Mouse (Mus musculus) brain, embryonic 14.5 days (tissue): Measurements from ENCODE around the gene Oog1. TPM values are rescaled to one million over a fixed set of nuclear protein-coding genes. Genes with fewer than 3 reads are reported as not detected.
"Not testable (repeated sequence)": the region's sequence is repeated elsewhere in the genome, so short reads cannot be mapped to it uniquely, and the experiment has no call there.

Source experiments
- DNase-seq: peaks from one replicate; pipeline ENCODE4 v3.0.0-alpha.2; 2011; ENCODE audit warnings: low read depth
- polyA plus RNA-seq: library from polyadenylated mRNA; depleted of rRNA; stranded (reverse); fragments of >200 nt; gene quantifications from 2 replicates; pipeline ENCODE4 v1.2.3, GENCODE M21; 2012; rRNA removed

Gene Oog1
- not detected in 2 replicates for polyA plus RNA-seq

DNA sequence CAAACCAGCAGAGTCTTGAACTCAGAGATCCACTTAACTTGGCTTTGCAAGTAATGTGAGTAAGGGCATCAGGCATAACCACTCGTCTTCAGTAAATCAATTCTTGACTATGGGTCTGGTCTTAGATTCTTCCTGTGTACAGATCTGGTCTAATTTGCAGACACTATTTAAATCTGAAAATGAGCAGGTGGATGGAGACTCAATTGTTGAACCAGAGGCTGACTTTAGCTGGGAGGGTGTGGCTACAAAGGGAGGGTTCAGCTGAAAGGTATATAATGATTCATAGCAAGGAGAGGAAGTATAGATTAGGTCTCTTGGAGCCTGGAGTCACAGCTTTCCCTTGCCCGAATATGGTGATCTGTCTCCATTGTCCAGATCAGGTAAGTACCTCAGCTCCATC lies at the start of gene Oog1:
TSS of gene Oog1 (plus strand) at position 301 of the 400 bp plus-strand sequence.
- not testable (repeated sequence) for DNase-seq

DNA sequence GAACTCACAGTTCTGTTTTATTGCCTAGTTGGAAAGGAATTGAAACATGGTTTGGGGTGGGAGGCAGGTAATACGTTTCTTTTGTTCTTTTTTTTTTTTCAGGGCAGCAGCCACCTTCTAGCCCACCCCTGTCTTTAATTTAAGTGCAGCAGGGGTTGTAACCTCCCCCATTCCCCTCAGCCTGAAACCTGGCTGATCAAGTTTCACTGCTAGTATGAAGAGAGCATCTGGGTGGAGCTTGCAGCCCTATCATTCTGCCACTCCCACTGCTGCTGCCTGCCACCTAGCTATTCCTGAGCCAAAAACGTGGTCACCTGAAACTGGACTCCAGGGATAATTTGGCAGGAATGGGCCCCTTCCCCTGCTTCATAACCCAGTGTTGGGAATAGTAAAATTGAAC lies 1.1 kb upstream of the Oog1 start:
- DNase-seq: not testable (repeated sequence)

DNA sequence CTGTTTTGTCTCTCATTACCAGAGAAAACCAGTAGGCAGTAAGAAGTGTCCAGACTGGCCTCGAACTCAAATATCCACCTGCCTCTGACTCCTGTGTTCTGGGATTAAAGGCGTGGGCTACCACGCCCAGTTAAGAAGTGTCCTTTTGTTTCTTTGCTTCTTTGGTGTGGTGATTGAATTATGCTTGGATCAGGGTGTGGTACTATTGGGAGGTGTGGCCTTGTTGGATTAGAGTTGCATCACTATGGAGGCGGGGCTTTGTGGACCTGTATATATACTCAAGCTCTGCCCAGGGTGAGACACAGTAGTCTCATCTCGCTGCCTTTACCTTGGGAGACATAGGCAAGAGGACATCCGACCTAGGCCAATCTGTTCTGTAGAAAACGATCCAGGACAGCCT lies 16.1 kb downstream of the Oog1 start, which contains the start of gene Gm4027:
TSS of gene Gm4027 (plus strand) at position 301 of the 400 bp plus-strand sequence.
- not testable (repeated sequence) for DNase-seq

DNA sequence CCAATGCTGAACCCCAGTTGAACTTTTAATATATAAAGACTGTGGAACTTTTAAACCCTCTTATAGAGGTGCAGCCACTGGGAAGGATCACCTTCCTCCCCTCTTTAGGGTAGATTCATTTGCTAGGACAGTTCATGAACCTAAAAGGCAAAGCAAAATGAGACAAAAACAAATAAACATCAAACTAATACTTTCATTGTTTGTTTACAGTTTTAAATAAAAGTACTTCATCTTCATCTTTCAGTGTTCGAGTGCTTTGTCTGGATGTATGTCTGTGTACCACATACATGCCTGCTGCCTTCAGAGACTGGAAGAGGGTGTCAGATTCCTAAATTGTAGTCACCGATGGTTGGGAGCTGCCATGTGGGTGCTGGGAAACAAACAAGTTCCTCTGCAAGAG lies 42.0 kb downstream of the Oog1 start, which contains the start of gene Gm16381:
TSS of gene Gm16381 (minus strand) at position 101 of the 400 bp plus-strand sequence.
- not testable (repeated sequence) for DNase-seq

DNA sequence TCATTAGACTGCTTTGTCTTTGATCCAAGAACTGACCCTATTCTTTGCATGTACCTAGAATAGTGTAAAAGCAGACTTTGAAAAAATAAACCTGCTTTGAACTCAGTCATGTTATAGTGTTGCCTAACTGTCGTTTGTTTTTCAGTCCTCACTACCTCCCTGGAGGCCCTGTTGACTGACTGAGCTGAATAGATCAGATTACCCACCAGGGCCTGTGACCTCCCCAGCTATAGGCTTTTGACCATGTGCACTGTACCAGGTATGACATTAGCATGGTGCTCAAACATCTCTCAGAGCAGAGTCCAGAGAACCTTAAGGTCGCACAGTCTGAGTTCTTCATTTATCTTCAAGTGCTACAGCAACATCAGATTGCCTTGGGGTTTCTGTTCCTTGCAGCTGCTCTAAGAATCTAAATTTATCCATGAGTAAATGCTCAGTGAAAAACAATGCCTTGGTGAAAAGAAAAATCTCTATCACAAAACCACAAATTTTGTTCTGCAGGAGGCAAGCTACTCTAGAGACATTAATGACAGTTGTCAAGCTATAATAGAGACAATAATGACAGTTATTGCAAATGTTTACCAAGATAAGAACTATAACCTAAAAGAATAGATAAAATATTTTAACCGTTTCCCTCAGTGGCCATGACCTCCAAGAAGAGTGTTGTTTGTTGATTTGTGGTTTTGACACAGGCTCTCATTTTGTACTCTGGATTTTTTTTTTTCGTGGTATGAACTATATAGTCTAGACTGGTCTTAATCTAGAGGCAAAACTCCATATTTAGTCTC lies 50.6 kb downstream of the Oog1 start:
- not testable (repeated sequence) for DNase-seq

Other genes starting within 250 kb of the Oog1 start
- gene Sptlc2, start 214.3 kb upstream of the Oog1 start, polyA plus RNA-seq: 24.6 and 31.0 TPM in 2 replicates
- gene Slirp, start 158.8 kb upstream of the Oog1 start, polyA plus RNA-seq: 65.2 and 89.2 TPM in 2 replicates
- 30.0 and 32.2 TPM in 2 replicates for gene Alkbh1, start 158.7 kb upstream of the Oog1 start, polyA plus RNA-seq
- 41.8 and 45.4 TPM in 2 replicates for gene Snw1, start 130.4 kb upstream of the Oog1 start, polyA plus RNA-seq
- gene Gm5788, start 108.0 kb upstream of the Oog1 start, polyA plus RNA-seq: not detected in 2 replicates
- gene Gm8300, start 88.4 kb upstream of the Oog1 start, polyA plus RNA-seq: not detected in 2 replicates
- not detected in 2 replicates for gene Gm4027, start 16.2 kb downstream of the Oog1 start, polyA plus RNA-seq
- gene Gm16381, start 41.9 kb downstream of the Oog1 start, polyA plus RNA-seq: not detected in 2 replicates
- gene Gm21319, start 173.1 kb downstream of the Oog1 start, polyA plus RNA-seq: not detected in 2 replicates
- not detected in 2 replicates for gene Gm21936, start 192.8 kb downstream of the Oog1 start, polyA plus RNA-seq
- not detected in 2 replicates for gene BB287469, start 213.9 kb downstream of the Oog1 start, polyA plus RNA-seq
- not detected in 2 replicates for gene Gm2001, start 239.7 kb downstream of the Oog1 start, polyA plus RNA-seq